Mouse (Mus musculus) liver, adult 2 months (tissue): ENCODE results near the gene Helb. TPM values are rescaled to one million over a fixed set of nuclear protein-coding genes. Genes with fewer than 3 reads are reported as not detected.

Experiments
- DNase-seq: peaks from one replicate; pipeline ENCODE4 v3.0.0-alpha.2; 2011; ENCODE audit warnings: low read depth, low spot score; ENCODE audit errors: extremely low read depth
- H3K27ac ChIP-seq: fragments of 200-500 bp; replicated peaks from 2 replicates; pipeline ENCODE4 v1.5.1; 2012; ENCODE audit warnings: low read depth, mild to moderate bottlenecking, control low read depth, inconsistent platforms, low read length; ENCODE audit not compliant: insufficient read depth
- H3K27me3 ChIP-seq: fragments of 200-500 bp; 2 replicates; pipeline ENCODE4 v1.6.1; 2012; ENCODE audit warnings: mild to moderate bottlenecking, moderate library complexity, low read length, inconsistent platforms; ENCODE audit not compliant: control insufficient read depth, insufficient read depth
- H3K36me3 ChIP-seq: fragments of 200-500 bp; 2 replicates; pipeline ENCODE4 v1.6.1; 2012; ENCODE audit warnings: low read length, inconsistent platforms; ENCODE audit not compliant: control insufficient read depth, insufficient read depth
- H3K4me1 ChIP-seq: fragments of 200-500 bp; 2 replicates; pipeline ENCODE4 v1.6.1; 2011; ENCODE audit warnings: low read length; ENCODE audit not compliant: control insufficient read depth, insufficient read depth
- H3K4me3 ChIP-seq: fragments of 200-500 bp; 2 replicates; pipeline ENCODE4 v1.5.1; 2011; ENCODE audit warnings: low read depth, mild to moderate bottlenecking, control low read depth, low read length, moderate library complexity; ENCODE audit not compliant: insufficient read depth
- H3K79me2 ChIP-seq: fragments of 200-500 bp; 2 replicates; pipeline ENCODE4 v1.6.1; 2012; ENCODE audit warnings: inconsistent platforms, mild to moderate bottlenecking, low read length, moderate library complexity; ENCODE audit not compliant: control insufficient read depth, insufficient read depth
- H3K9ac ChIP-seq: fragments of 200-500 bp; 2 replicates; pipeline ENCODE4 v1.6.1; 2012; ENCODE audit warnings: low read depth, mild to moderate bottlenecking, control low read depth, inconsistent platforms, low read length
- CTCF ChIP-seq: fragments of 200-500 bp; IDR thresholded peaks from 2 replicates; pipeline ENCODE4 v1.5.1; 2011; ENCODE audit warnings: low read depth, low read length, control low read depth
- POLR2A ChIP-seq: fragments of 200-500 bp; IDR thresholded peaks from 2 replicates; pipeline ENCODE4 v1.6.1; 2011; ENCODE audit warnings: low read length, control low read depth; ENCODE audit not compliant: insufficient read depth; ENCODE audit errors: extremely low read depth
- WGBS: fragments of 180-500 bp; shearing (Covaris S2); methylation state at CpG from one replicate; pipeline ENCODE4 v1.1.7; 2018; 5-methylcytosine and 5-hydroxymethylcytosine counted together
- polyA plus RNA-seq: library from polyadenylated mRNA; depleted of rRNA; stranded (reverse); fragments of >200 nt; gene quantifications from 2 replicates; pipeline ENCODE4 v1.2.3, GENCODE M21; 2012
- total RNA-seq: library from RNA; depleted of rRNA; stranded (reverse); fragments of >200 nt; gene quantifications from 2 replicates; pipeline ENCODE4 v1.2.3, GENCODE M21; 2014

Helb gene
- total and polyA plus RNA-seq, 2 experiments, result 5.2 to 7.7 TPM

DNA sequence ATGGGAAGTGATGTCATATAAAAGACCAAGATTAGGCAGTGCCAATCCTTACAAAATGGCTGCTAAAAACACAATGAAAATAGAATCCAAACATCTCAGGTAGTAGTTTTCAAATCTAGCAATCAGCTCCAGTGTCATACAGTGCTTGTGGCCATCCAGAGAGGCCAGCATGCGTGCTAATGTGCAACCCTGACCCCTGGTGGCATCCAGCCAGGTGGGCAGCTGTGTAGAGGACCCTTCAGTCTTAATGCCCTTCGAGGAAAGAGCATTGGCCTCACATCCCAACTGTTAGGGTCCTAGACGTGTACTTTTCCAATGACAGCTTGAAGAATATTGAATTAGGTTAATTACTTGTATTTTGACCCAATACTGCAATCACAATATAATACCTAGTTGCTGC is 34.9 kb downstream of the Helb start:
- Histone ChIP-seq H3K4me3 (no peak overlapping the region), H3K4me1 (no peaks in the 10 kb centered on the region), H3K9ac (no peak overlapping the region), H3K79me2 (no peaks in the 10 kb centered on the region), H3K27ac (no peak overlapping the region), H3K36me3 (no peaks in the 10 kb centered on the region; the same call in 1 of the 2 replicates), H3K27me3 (no peaks in the 10 kb centered on the region)
- DNase-seq, result no peak
- TF ChIP-seq POLR2A (no peak), CTCF (no peak)
- 80% methylated on average over 3 of the region's 3 CpGs for WGBS

GRCm38 (mm10) chr10:120066319-120066718 is 46.5 kb downstream of the Helb start:
- no peaks in the 10 kb centered on the region for H3K4me1 ChIP-seq
- WGBS, result 96% methylated on average over 10 of the region's 10 CpGs
- no peaks in the 10 kb centered on the region for H3K36me3 ChIP-seq
- DNase-seq, result no peak
- no peaks in the 10 kb centered on the region for H3K27me3 ChIP-seq
- no peak overlapping the region for H3K9ac ChIP-seq
- H3K27ac ChIP-seq, result no peak overlapping the region
- no peak overlapping the region for H3K4me3 ChIP-seq
- H3K79me2 ChIP-seq, result no peaks in the 10 kb centered on the region
- TF ChIP-seq POLR2A, result no peak
- no peak for TF ChIP-seq CTCF

DNA sequence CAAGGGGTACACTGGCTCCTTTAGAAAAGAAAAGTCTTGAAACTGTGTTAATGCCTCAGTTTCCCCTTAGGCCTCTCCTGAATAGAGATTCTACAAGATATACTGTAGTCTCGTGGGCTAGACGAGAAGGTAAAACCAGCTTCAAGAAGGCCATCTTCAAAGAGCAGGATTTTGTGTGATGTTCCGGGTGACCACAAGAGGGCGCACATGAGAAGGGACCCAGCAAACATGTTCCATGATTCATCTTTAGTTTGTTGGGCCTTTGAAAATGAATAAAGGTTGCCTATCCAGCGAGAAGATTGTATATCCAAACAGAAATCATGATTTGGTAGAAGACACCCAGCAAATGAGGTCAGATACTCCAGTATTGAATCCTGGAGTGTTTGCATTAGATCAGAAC is 48.4 kb downstream of the Helb start:
- peak; percentile 70; the same call in 1 of the 2 replicates for TF ChIP-seq CTCF
- TF ChIP-seq POLR2A, result no peak
- H3K4me3 ChIP-seq, result no peak overlapping the region
- H3K79me2 ChIP-seq, result no peaks in the 10 kb centered on the region
- peak; percentile 46 for DNase-seq
- H3K9ac ChIP-seq, result no peak overlapping the region
- H3K27me3 ChIP-seq, result no peaks in the 10 kb centered on the region
- H3K4me1 ChIP-seq, result no peaks in the 10 kb centered on the region
- no peak overlapping the region for H3K27ac ChIP-seq
- 26% methylated on average over 5 of the region's 5 CpGs for WGBS
- H3K36me3 ChIP-seq, result no peaks in the 10 kb centered on the region

DNA sequence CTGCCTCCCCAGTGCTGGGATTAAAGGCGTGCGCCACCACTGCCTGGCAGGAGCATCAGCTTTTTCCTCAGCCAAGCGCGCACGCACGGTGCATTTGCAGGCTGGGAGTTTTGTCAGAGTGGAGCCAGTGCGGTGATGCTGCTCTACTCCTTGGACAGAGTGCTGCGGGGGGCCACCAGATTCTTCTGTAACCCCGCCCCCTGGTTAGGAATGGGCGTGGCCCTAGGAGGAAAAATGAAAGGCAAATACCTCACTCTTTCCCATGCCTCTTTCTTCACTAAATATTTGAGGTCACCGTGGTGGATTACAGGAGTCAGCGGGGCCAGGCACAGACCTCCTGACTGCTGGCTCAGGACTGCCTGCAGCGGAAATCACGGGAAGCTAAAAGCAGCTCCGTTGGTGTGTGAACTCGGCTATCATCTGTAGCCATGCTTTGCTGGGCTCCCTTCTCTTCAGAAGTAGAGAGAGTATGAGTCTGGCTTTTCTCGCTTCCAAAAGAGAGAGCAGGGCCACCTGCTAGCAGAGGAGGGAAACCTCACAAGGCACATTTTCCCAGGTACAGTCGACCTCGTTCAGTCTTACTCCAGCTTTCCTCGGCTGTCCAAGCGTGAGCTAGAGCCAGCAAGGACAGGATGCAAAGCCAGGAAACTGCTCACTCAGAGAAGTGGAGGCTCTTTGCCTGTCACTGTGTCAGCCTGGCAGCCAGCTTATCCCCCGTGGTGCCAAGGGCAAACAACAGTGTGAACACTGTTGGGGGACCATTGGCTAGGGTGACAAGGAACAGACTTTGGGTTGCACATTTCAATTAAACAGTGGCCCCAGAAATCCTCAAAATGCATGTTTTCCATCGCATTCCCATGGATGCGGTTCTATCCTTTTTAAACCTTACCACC is 51.3 kb downstream of the Helb start:
- TF ChIP-seq CTCF (no peak), POLR2A (no peak)
- Histone ChIP-seq H3K4me1 (no peaks in the 10 kb centered on the region), H3K36me3 (no peaks in the 10 kb centered on the region), H3K27ac (no peak overlapping the region), H3K27me3 (no peaks in the 10 kb centered on the region), H3K79me2 (no peaks in the 10 kb centered on the region), H3K4me3 (no peak overlapping the region), H3K9ac (no peak overlapping the region)
- DNase-seq, result no peak
- WGBS, result 85% methylated on average over 24 of the region's 24 CpGs

GRCm38 (mm10) chr10:120060579-120061237 is 52.1 kb downstream of the Helb start:
- H3K4me1 ChIP-seq, result no peaks in the 10 kb centered on the region
- H3K36me3 ChIP-seq, result no peaks in the 10 kb centered on the region
- H3K4me3 ChIP-seq, result no peak overlapping the region
- no peak overlapping the region for H3K9ac ChIP-seq
- no peaks in the 10 kb centered on the region for H3K27me3 ChIP-seq
- H3K79me2 ChIP-seq, result no peaks in the 10 kb centered on the region
- TF ChIP-seq POLR2A, result no peak
- TF ChIP-seq CTCF, result no peak
- WGBS, result 51% methylated on average over 10 of the region's 10 CpGs
- peak; percentile 10 for DNase-seq
- no peak overlapping the region for H3K27ac ChIP-seq
